Mouse (Mus musculus) olfactory bulb, adult 2 months (tissue): ENCODE data around the gene Mrps25. TPM values are rescaled to one million over a fixed set of nuclear protein-coding genes. Genes with fewer than 3 reads are reported as not detected.

ENCODE experiments used
- H3K27ac ChIP-seq: fragments of 200-500 bp; 2 replicates; pipeline ENCODE4 v1.5.1; 2012; ENCODE audit warnings: low read depth, low read length; ENCODE audit not compliant: insufficient read depth
- H3K4me1 ChIP-seq: fragments of 200-500 bp; 2 replicates; pipeline ENCODE4 v1.6.1; 2012; ENCODE audit warnings: low read length; ENCODE audit not compliant: control insufficient read depth, insufficient read depth
- H3K4me3 ChIP-seq: fragments of 200-500 bp; 2 replicates; pipeline ENCODE4 v1.5.1; 2012; ENCODE audit warnings: mild to moderate bottlenecking, low read depth, low read length, moderate library complexity; ENCODE audit not compliant: insufficient read depth
- CTCF ChIP-seq: fragments of 200-500 bp; IDR thresholded peaks from 2 replicates; pipeline ENCODE4 v1.5.1; 2012; ENCODE audit warnings: low read depth, mild to moderate bottlenecking, low read length, moderate library complexity; ENCODE audit not compliant: insufficient read depth
- POLR2A ChIP-seq: fragments of 200-500 bp; IDR thresholded peaks from 2 replicates; pipeline ENCODE4 v1.6.1; 2012; ENCODE audit warnings: mild to moderate bottlenecking, low read depth, low read length, moderate library complexity; ENCODE audit not compliant: insufficient read depth
- WGBS: fragments of 180-500 bp; shearing (Covaris S2); methylation state at CpG from one replicate; pipeline ENCODE4 v1.1.7; 2018; 5-methylcytosine and 5-hydroxymethylcytosine counted together
- polyA plus RNA-seq: library from polyadenylated mRNA; stranded (reverse); fragments of >200 nt; gene quantifications from 2 replicates; pipeline ENCODE4 v1.2.4, GENCODE M21; 2012; ENCODE audit warnings: low replicate concordance; ENCODE audit not compliant: missing spikeins, insufficient read depth, insufficient read length

The Mrps25 gene
- not detected in 2 replicates for polyA plus RNA-seq

DNA sequence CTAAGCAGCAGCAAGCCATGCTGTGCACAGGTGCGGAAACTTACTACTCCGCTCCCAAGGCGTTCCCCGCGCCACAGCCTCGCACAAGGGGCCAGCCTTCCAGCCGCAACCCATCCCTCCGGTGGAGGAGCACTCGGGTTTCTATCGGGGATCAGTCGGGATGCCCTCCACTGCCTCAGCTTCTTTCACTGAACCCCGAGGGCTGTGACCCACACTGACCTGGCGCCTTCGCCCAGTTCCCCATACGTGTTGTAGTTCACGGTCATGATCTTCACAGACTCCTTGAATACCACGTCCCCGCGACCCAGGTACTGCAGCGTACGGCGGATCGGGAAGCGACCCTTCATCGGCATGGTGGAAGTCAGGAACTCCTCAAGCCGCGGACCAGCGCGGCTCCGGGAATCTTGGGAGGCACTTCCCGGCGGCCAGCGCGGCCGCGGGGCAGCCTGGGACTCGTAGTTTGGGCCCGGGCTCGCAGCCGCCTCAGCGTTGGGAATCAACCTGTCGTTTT lies at the start of gene Mrps25:
Gene Mrps25 (minus strand): TSS at position 413 of the 511 bp plus-strand sequence.
- H3K4me3 ChIP-seq, result peak within 1 kb of the TSS; percentile 62
- TF ChIP-seq POLR2A (peak; percentile 86), CTCF (no peak)
- peak within 1 kb of the TSS; percentile 7 for H3K27ac ChIP-seq
- under 1% methylated on average over 42 of the region's 42 CpGs for WGBS
- H3K4me1 ChIP-seq, result peaks cover 9% of the 10 kb centered on the region

DNA sequence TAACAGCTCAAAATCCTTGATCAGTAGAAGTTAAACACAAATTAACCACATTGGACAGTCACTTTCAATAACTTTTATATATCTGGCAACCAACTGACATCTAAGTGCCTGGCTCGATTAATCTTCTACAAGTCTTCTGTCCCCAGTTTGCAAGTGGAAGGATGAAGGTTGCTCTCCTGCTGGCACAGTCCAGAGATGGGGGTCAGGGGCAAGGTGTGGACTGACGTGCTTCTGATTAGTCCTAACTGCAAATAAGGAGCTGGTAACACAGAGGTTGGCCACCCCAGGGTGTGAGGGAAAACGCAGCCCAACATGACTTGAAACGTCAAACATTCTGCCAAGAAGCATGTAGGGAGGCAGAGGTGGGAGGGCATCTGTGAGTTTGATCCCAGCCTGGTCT lies 47.9 kb upstream of the Mrps25 start:
- Histone ChIP-seq H3K4me3 (no peak overlapping the region), H3K4me1 (no peaks in the 10 kb centered on the region), H3K27ac (no peak overlapping the region)
- TF ChIP-seq POLR2A (no peak), CTCF (no peak)
- 77% methylated on average over 4 of the region's 4 CpGs for WGBS

DNA sequence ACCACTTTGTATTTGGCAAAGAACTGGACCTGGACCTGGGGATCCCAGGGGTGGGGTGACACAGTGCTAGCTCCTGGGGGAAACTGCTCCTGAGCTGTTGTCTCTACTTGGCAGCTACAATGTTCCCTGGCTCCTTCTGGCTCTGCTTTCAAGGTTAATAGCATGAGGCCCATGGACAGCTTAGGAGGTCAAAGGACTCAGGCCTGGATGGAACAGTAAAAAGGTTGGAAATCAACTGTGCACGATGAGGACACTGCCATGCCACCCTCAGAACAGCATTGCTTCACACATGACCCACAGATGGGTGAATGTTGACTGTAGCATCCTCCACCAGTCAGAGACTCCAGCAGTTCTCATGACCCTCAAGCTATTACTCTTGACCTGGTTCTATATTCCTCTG lies 47.5 kb upstream of the Mrps25 start:
- H3K4me3 ChIP-seq, result no peak overlapping the region
- WGBS, result 69% methylated on average over 1 of the region's 1 CpGs
- no peaks in the 10 kb centered on the region for H3K4me1 ChIP-seq
- no peak for TF ChIP-seq CTCF
- no peak for TF ChIP-seq POLR2A
- no peak overlapping the region for H3K27ac ChIP-seq

DNA sequence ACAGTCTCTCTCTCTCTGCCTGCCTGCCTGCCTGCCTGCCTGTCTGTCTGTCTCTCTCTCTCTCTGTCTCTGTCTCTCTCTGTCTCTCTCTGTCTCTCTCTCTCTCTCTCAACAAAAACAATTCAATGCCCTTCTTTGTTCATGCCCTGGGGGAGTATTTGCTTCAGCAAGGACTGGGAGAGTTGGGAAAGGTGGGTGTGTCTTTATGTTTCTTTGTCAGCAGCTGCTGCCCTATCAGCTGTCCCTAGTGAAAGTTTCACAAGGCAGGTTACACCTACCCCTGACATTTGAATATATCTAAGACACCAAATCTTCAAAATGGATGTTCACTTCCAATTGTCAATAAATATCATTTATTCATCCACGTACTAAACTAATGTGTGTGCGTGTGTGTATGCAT lies 45.8 kb upstream of the Mrps25 start:
- TF ChIP-seq POLR2A, result no peak
- no peak for TF ChIP-seq CTCF
- 77% methylated on average over 2 of the region's 2 CpGs for WGBS
- Histone ChIP-seq H3K4me1 (no peaks in the 10 kb centered on the region), H3K27ac (no peak overlapping the region), H3K4me3 (no peak overlapping the region)

DNA sequence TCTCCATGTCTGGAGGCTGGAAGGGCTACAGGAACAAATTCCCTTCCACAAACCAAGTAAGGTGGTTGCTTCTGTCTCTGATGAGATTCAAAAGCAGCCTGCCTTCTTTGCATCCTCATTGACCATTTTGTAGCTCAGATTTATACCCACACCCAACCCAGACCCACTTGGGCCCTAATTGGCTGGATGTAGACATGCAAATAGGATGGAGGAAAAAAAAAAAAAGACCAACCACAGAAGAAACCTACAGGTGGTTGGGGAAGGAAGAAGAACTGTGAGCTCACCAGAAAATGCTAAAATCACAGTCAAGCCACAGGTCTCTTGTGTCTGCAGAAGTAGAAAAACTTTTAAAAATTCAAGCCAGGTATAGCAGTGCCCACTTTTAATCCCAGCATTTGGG lies 45.3 kb upstream of the Mrps25 start:
- no peak overlapping the region for H3K4me3 ChIP-seq
- H3K4me1 ChIP-seq, result no peaks in the 10 kb centered on the region
- H3K27ac ChIP-seq, result no peak overlapping the region
- no peak for TF ChIP-seq CTCF

DNA sequence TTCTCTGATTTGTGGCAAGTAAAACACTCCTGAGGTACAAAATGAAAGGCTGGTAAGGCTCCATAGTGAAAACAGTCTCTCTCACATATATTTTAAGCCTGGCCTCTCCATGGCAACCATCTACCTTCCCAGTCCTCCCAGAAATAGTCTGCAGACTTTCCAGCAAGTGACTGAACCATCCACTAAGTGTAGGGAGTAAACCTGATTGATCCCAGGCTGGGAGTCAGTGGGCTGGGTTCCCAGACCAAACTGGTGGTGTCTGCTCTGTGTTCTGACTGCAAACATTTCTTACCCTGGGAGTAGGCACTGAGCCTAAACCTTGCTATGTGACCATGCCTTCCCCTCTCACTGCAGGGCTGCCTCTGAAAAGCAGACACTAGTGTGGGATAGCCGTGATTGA lies 41.1 kb upstream of the Mrps25 start:
- TF ChIP-seq POLR2A (no peak), CTCF (no peak)
- 82% methylated on average over 1 of the region's 1 CpGs for WGBS
- no peak overlapping the region for H3K27ac ChIP-seq
- no peaks in the 10 kb centered on the region for H3K4me1 ChIP-seq
- H3K4me3 ChIP-seq, result no peak overlapping the region

DNA sequence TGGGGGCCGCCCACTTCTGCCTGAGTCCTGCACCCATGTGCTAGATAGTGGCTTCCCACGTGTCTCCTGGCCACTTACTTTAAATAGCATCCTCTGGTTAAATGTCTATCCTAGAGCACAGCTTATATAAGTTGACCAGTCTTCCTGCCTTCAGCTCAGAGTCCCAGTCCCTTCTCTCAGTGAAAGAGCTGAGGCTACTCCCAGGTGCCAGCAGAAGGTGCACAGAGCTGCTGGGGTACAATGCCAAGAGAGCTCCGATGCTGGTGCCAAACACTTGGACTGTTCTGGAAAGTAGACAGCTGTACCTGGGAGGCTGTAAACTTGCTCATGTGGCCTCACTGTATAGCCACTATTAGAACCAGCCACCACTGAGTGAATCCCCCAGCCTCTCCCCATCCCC lies 38.2 kb upstream of the Mrps25 start:
- 85% methylated on average over 3 of the region's 3 CpGs for WGBS
- Histone ChIP-seq H3K27ac (no peak overlapping the region), H3K4me3 (no peak overlapping the region), H3K4me1 (no peaks in the 10 kb centered on the region)
- no peak for TF ChIP-seq POLR2A
- TF ChIP-seq CTCF, result no peak

DNA sequence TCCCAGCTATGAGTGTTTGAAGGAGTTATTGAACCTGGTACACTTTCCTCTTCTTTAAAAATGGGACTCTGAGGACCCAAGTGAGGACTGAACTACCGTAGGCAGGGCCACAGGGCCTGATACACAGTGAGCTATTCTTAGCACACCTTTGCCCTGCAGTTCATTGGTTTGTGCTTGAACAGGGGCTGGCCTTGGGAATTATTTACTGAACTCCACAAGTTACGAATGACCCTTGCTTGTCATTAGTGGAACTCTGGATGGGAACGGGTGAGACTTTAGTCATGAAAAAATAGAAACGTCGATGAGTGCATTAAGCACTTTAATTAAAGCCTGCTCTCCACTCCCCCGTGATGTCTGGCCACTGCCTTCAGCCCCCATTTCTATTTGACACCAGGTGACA lies 37.8 kb upstream of the Mrps25 start:
- H3K4me3 ChIP-seq, result no peak overlapping the region
- H3K4me1 ChIP-seq, result no peaks in the 10 kb centered on the region
- no peak overlapping the region for H3K27ac ChIP-seq
- 79% methylated on average over 6 of the region's 6 CpGs for WGBS
- no peak for TF ChIP-seq CTCF
- no peak for TF ChIP-seq POLR2A

DNA sequence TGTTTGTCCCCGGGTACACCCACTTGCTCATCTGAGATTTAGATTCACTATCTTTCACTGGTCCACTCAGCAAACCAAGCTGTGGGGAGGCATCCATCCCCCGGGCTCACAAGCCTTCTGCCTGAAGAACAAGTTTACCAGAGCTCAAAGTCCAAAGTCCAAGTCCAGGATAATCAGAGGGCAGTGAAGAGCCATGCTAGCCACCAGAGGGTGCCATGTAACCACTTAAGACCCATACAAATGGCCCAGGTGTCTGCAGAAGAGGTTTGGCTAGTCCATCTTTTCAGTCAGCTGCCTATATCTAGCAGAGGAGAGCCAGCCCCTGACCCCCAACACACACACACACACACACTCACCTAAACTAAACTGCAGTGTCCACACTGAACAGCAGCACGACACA lies 35.6 kb upstream of the Mrps25 start:
- 51% methylated on average over 3 of the region's 3 CpGs for WGBS
- TF ChIP-seq POLR2A (no peak), CTCF (no peak)
- no peaks in the 10 kb centered on the region for H3K4me1 ChIP-seq

DNA sequence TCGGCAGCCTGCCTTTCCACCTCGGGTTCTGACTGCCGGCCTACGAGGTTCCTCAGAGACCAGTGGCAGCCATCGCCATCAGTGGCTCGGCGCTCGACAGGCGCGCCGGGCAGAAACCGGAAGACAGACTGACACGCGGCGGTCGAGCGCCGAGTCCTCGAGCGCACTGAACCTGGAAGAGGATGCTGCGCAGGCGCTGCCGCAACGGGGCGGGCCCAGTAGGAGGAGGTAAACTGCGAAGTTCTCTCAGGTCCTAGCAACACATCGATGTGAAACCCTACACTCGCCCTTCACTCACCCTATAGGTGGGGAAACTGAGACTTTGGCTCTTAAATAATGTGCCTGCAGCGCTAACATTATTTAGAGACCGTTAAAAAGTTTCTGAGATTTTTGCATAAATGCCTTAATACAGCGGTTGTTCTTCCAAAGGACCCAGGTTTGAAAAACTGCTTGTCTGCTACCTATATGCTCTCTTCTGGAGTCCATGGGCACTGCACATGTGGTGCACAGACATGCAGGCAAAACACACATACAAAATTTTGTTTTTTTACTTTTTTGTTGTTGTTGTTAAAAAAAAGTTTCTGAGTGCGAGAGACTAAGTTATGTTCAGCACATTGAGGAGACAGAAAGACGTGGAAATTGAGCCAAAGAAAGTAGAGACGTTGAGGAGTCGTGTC lies 31.1 kb upstream of the Mrps25 start, which contains the start of gene Rbsn:
Gene Rbsn (minus strand): TSS at position 153 of the 677 bp plus-strand sequence.
- H3K4me1 ChIP-seq, result peaks cover 5% of the 10 kb centered on the region; the same call in 1 of the 2 replicates
- peak within 1 kb of the TSS; percentile 40 for H3K27ac ChIP-seq
- 9% methylated on average over 35 of the region's 35 CpGs for WGBS
- peak within 1 kb of the TSS; percentile 63 for H3K4me3 ChIP-seq
- TF ChIP-seq CTCF (no peak), POLR2A (peak; percentile 71)

More for the DNA sequence above, 35.6 kb upstream of the Mrps25 start:
- Histone ChIP-seq H3K4me3 (no peak overlapping the region), H3K27ac (no peak overlapping the region)
